8 mouse cellular contexts compared by ENCODE assay signal in genomic region chr5:85936667-85937314, GRCm38 (mm10).
DNase-seq lines count a peak whose midpoint lies in the region; ATAC-seq lines count a peak whose summit lies in the region.
"Had no signal": no experiment of that assay in that cellular context is flagged by ENCODE, and none has a peak within 500 bp of the region (broad histone marks: within the 10 kb centered on the region; RNA-seq: fewer than 3 reads in every experiment).

No protein-coding gene starts in this region.

- no peak overlapping the region for H3K4me2 ChIP-seq in forebrain, embryonic 14.5 days (ENCODE audit: low read length)
- H3K4me2 ChIP-seq: heart, embryonic 13.5 days had no signal

- no peak overlapping the region for H3K9ac ChIP-seq in forebrain, embryonic 14.5 days (ENCODE audit: low read length)
- H3K9ac ChIP-seq: heart, embryonic 13.5 days had no signal

- peak; percentile 3 for DNase-seq in urinary bladder, postnatal 25 days (ENCODE audit: low spot score)
- no peak for DNase-seq in urinary bladder, postnatal 4 days (ENCODE audit: low spot score in 2 of 2)
- peak; percentile 5 for DNase-seq in c-Kit-negative CD71-positive TER-119-positive erythroid progenitor cells, embryonic 14.5 days (ENCODE audit: low read depth, low spot score)
- peak; percentile 87 for DNase-seq in forebrain, embryonic 14.5 days (ENCODE audit: low spot score)
- DNase-seq in layer of hippocampus, adult 9-10 months (ENCODE audit: low spot score), result peak; percentile 39
- DNase-seq in testis, postnatal 14 days (ENCODE audit: low spot score), result peak; percentile 6

- H3K9me3 ChIP-seq in forebrain, embryonic 14.5 days (replicated peaks; ENCODE audit: control insufficient read depth, low read length), result no peaks in the 10 kb centered on the region
- H3K9me3 ChIP-seq: heart, embryonic 13.5 days had no signal

- no peaks in the 10 kb centered on the region for H3K27me3 ChIP-seq in forebrain, embryonic 14.5 days (replicated peaks; ENCODE audit: control insufficient read depth, insufficient read depth, low read length)
- H3K27me3 ChIP-seq: heart, embryonic 13.5 days had no signal

- H3K36me3 ChIP-seq in forebrain, embryonic 14.5 days (ENCODE audit: control insufficient read depth, insufficient read depth, low read length), result no peaks in the 10 kb centered on the region
- H3K36me3 ChIP-seq: heart, embryonic 13.5 days had no signal

- peak; percentile 55 for ATAC-seq in forebrain, embryonic 14.5 days
- peak; percentile 85 for ATAC-seq in megakaryocyte progenitor cell, adult 5-6 weeks (replicated peaks; ENCODE audit: poor library complexity)

- no peaks in the 10 kb centered on the region for H3K4me1 ChIP-seq in forebrain, embryonic 14.5 days (ENCODE audit: control insufficient read depth, insufficient read depth, low read length)
- H3K4me1 ChIP-seq: heart, embryonic 13.5 days had no signal

- no peak overlapping the region for H3K4me3 ChIP-seq in forebrain, embryonic 14.5 days (ENCODE audit: low read depth, low read length)
- H3K4me3 ChIP-seq: heart, embryonic 13.5 days had no signal

- H3K27ac ChIP-seq in forebrain, embryonic 14.5 days (ENCODE audit: low read depth, low read length), result no peak overlapping the region
- H3K27ac ChIP-seq: heart, embryonic 13.5 days had no signal

- 33% methylated on average over 8 of the region's 8 CpGs for WGBS in forebrain, embryonic 14.5 days

Comparison
In these comparisons a context has a peak if more than half of its experiments do, and no peak if none do; other contexts are left out.
1. DNase-seq: peak in urinary bladder, postnatal 25 days (single experiment), c-Kit-negative CD71-positive TER-119-positive erythroid progenitor cells, embryonic 14.5 days (single experiment), forebrain, embryonic 14.5 days (single experiment), layer of hippocampus, adult 9-10 months (single experiment) and testis, postnatal 14 days (single experiment); none in urinary bladder, postnatal 4 days (0 of 2).